Mouse (Mus musculus): ENCODE results near the gene Utp15.

DNA sequence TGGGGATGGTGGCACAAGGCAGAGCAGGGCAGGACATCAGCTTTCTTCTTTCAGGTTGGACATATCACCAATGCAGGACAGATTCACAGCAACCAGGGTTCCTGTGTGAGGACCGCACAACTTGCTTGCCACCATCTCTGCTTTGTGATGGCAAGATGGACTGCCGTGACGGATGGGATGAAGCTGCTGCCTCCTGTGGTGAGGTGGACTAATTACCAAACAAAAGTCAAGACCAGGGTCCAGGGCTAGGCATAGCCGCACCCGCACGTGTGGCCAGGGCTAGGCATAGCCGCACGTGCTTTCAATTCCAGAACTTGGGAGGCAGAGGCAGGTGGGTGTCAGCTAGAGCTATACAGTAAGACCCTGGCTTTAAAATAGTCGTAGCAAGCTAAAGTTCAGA lies 42.4 kb upstream of the Utp15 start:
- no peak for TF ChIP-seq POLR2A (IDR thresholded peaks at IDR 0.05; ENCODE audit: extremely low read depth, insufficient read depth, low read length)
- TF ChIP-seq CTCF (IDR thresholded peaks at IDR 0.05; ENCODE audit: low read depth, low read length) = no peak
